Mouse (Mus musculus) liver, embryonic 16.5 days (tissue): ENCODE measurements around the gene St8sia1. TPM values are rescaled to one million over a fixed set of nuclear protein-coding genes. Genes with fewer than 3 reads are reported as not detected.

Experiments
- ATAC-seq: fragments of 200-750 bp; cut with Nextera tagmentation; 2 replicates; pipeline ENCODE4 v1.8.0; 2017; ENCODE audit warnings: low read depth, mild to moderate bottlenecking, moderate number of reproducible peaks, moderate library complexity
- H3K27ac ChIP-seq: fragments of 300-500 bp; sonication (generic); 2 replicates; pipeline ENCODE4 v1.5.1; 2014; ENCODE audit warnings: mild to moderate bottlenecking, low read length
- H3K27me3 ChIP-seq: fragments of 300-500 bp; sonication (generic); 2 replicates; pipeline ENCODE4 v1.6.1; 2014; ENCODE audit warnings: low read depth, low read length, mixed read lengths; ENCODE audit not compliant: control insufficient read depth, insufficient read depth
- H3K36me3 ChIP-seq: fragments of 300-500 bp; sonication (generic); 2 replicates; pipeline ENCODE4 v1.6.1; 2014; ENCODE audit warnings: mild to moderate bottlenecking; ENCODE audit not compliant: control insufficient read depth, insufficient read depth
- H3K4me1 ChIP-seq: fragments of 300-500 bp; sonication (generic); 2 replicates; pipeline ENCODE4 v1.6.1; 2014; ENCODE audit warnings: low read depth, low read length, mixed read lengths; ENCODE audit not compliant: control insufficient read depth
- H3K4me2 ChIP-seq: fragments of 300-500 bp; sonication (generic); 2 replicates; pipeline ENCODE4 v1.6.1; 2014; ENCODE audit warnings: low read depth, low read length, mixed read lengths
- H3K4me3 ChIP-seq: fragments of 300-500 bp; sonication (generic); 2 replicates; pipeline ENCODE4 v1.5.1; 2014; ENCODE audit warnings: low read depth, mild to moderate bottlenecking, low read length
- H3K9ac ChIP-seq: fragments of 300-500 bp; sonication (generic); 2 replicates; pipeline ENCODE4 v1.6.1; 2014; ENCODE audit warnings: low read depth, low read length
- H3K9me3 ChIP-seq: fragments of 300-500 bp; sonication (generic); replicated peaks from 2 replicates; pipeline ENCODE4 v1.6.1; 2016; ENCODE audit warnings: low read length; ENCODE audit not compliant: control insufficient read depth
- WGBS: fragments of 180-500 bp; shearing (Covaris S2); extraction: QIAGEN DNeasy Blood & Tissue Kit; methylation state at CpG from one replicate; pipeline ENCODE4 v1.1.7; 2014; ENCODE audit not compliant: insufficient replicate concordance; 5-methylcytosine and 5-hydroxymethylcytosine counted together
- polyA plus RNA-seq: library from polyadenylated mRNA; unstranded; fragments of >200 nt; fragmentation: Nextera tagmentation; extraction: Ambion mirVana; gene quantifications from 2 replicates; pipeline ENCODE4 v1.2.1, GENCODE M21; 2015

The St8sia1 gene
- polyA plus RNA-seq, 1 experiment from 2014 or later = 0.05 TPM

GRCm38 (mm10) chr6:142994821-142995220 is 30.6 kb upstream of the St8sia1 start:
- Histone ChIP-seq H3K9me3 (no peaks in the 10 kb centered on the region), H3K36me3 (no peaks in the 10 kb centered on the region), H3K4me2 (no peak overlapping the region), H3K4me1 (no peaks in the 10 kb centered on the region), H3K27me3 (no peaks in the 10 kb centered on the region), H3K4me3 (no peak overlapping the region), H3K27ac (no peak overlapping the region), H3K9ac (no peak overlapping the region)
- no peak for ATAC-seq
- WGBS = 56% methylated on average over 7 of the region's 7 CpGs

- no peaks in the 10 kb centered on the region for H3K27me3 ChIP-seq
- no peak overlapping the region for H3K4me2 ChIP-seq
- H3K36me3 ChIP-seq = no peaks in the 10 kb centered on the region
- H3K27ac ChIP-seq = no peak overlapping the region
- H3K9ac ChIP-seq = no peak overlapping the region
- no peaks in the 10 kb centered on the region for H3K9me3 ChIP-seq
- no peaks in the 10 kb centered on the region for H3K4me1 ChIP-seq
- no peak for ATAC-seq
- 15% methylated on average over 14 of the region's 14 CpGs for WGBS
- no peak overlapping the region for H3K4me3 ChIP-seq
These were observed 29.8 kb upstream of the St8sia1 start for GRCm38 (mm10) chr6:142993705-142994698.

DNA sequence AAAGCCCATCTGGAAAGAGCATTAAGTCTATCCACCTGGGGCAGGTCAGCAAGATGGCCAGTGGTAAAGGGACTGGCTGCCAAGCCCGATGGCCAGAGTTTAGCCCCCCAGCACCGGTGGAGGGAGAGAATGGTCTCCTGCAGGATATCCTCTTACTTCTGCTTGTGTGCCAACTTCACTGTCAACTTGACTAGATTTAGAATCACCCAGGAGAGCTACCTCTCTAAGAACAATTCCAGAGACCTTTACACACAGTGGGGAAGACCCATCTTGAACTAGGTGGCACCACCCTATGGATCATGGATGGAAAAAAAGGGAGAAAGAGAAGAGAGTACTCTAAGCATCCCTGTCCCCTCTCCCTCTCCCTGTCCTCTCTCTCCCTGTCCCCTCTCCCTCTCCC is 28.7 kb upstream of the St8sia1 start:
- no peak for ATAC-seq
- 64% methylated on average over 2 of the region's 2 CpGs for WGBS
- no peaks in the 10 kb centered on the region for H3K4me1 ChIP-seq

GRCm38 (mm10) chr6:142992099-142992498 is 27.8 kb upstream of the St8sia1 start:
- Histone ChIP-seq H3K4me2 (no peak overlapping the region), H3K27me3 (no peaks in the 10 kb centered on the region), H3K9me3 (no peaks in the 10 kb centered on the region), H3K9ac (no peak overlapping the region), H3K27ac (no peak overlapping the region), H3K4me1 (no peaks in the 10 kb centered on the region), H3K4me3 (no peak overlapping the region), H3K36me3 (no peaks in the 10 kb centered on the region)
- 56% methylated on average over 7 of the region's 7 CpGs for WGBS
- no peak for ATAC-seq

More for the DNA sequence above, 28.7 kb upstream of the St8sia1 start:
- Histone ChIP-seq H3K4me2 (no peak overlapping the region), H3K27me3 (no peaks in the 10 kb centered on the region), H3K36me3 (no peaks in the 10 kb centered on the region), H3K4me3 (no peak overlapping the region), H3K9ac (no peak overlapping the region), H3K9me3 (no peaks in the 10 kb centered on the region), H3K27ac (no peak overlapping the region)

DNA sequence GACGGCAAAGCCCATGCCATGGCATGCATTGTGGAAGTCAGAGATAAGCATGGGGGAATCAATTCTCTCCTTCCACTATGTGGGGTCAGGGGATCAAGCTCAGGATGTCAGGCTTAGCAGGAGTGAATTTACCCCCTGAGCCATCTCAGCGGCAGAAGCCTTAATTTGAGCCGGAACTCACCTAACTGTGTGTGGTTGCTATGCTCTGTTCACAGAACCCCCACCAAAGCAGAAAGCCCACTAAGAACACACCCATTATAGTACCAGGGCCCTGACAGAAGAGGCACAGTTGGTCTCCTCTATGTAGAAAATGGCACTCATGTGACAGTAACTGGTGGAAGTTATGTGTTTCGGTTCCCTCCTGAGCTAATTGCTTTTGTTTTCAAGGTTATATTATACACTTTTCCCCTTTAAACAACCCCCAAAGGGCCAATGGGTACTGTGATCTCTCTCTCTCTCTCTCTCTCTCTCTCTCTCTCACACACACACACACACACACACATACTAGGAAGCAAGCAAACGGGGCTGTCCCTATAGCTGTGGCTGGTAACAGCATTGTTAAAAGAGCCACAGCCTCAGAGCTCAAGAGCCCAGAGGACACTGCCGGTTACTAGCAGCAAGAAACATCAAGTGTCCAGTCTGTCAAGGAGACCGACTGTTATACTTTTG is 27.3 kb upstream of the St8sia1 start:
- 44% methylated on average over 7 of the region's 7 CpGs for WGBS

GRCm38 (mm10) chr6:142990516-142990915 is 26.3 kb upstream of the St8sia1 start:
- no peak overlapping the region for H3K9ac ChIP-seq
- H3K4me3 ChIP-seq = no peak overlapping the region
- H3K27ac ChIP-seq = no peak overlapping the region
- no peaks in the 10 kb centered on the region for H3K9me3 ChIP-seq
- H3K36me3 ChIP-seq = no peaks in the 10 kb centered on the region
- no peak for ATAC-seq
- no peaks in the 10 kb centered on the region for H3K4me1 ChIP-seq
- no peaks in the 10 kb centered on the region for H3K27me3 ChIP-seq
- no peak overlapping the region for H3K4me2 ChIP-seq
- WGBS = 61% methylated on average over 9 of the region's 9 CpGs

More for the DNA sequence above, 27.3 kb upstream of the St8sia1 start:
- Histone ChIP-seq H3K4me3 (no peak overlapping the region), H3K36me3 (no peaks in the 10 kb centered on the region), H3K9me3 (no peaks in the 10 kb centered on the region), H3K4me1 (no peaks in the 10 kb centered on the region), H3K27ac (no peak overlapping the region), H3K27me3 (no peaks in the 10 kb centered on the region), H3K4me2 (no peak overlapping the region), H3K9ac (no peak overlapping the region)
- ATAC-seq = no peak

DNA sequence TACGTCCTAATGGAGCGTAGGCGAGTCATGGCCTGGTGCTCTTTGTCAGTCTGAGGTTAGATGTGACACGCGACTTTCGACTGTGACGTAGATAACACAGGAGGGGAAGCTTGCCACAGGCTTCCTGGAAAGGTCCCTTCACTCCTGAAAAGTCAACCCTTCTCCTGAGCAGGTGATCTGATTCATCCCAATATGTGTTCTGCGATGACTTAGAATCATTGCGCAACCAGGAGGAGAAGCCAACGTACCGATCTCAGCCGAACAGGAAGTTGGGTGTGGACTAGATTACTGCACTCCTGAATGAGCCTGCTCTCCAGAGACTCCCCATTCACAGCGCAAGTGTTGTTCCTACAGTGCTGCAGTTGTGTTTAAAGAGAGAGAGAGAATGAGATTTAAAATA is 25.2 kb upstream of the St8sia1 start:
- H3K4me3 ChIP-seq = no peak overlapping the region

DNA sequence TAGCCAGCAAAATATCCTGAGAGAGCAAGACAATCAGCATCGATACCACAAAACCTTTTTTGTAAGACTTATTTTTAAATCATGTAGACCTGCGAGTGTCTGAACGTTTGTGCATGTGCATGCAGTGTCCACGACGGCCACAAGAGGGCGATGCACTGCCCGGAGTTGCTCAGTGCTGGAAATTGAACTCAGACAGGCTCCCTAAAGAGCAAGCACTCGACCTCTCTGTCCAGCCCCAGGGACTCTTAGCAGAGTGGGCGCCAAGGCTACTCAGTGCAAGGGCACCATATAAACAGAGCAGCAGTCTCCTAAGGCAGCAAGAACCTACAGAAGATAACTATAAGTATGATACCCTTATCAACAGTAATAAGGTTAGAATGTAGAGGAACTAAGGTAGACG is 24.5 kb upstream of the St8sia1 start:
- Histone ChIP-seq H3K9ac (no peak overlapping the region), H3K36me3 (no peaks in the 10 kb centered on the region), H3K27ac (no peak overlapping the region), H3K4me3 (no peak overlapping the region), H3K9me3 (no peaks in the 10 kb centered on the region), H3K4me1 (no peaks in the 10 kb centered on the region), H3K27me3 (no peaks in the 10 kb centered on the region), H3K4me2 (no peak overlapping the region)
- WGBS = 12% methylated on average over 10 of the region's 10 CpGs
- ATAC-seq = peak; percentile 19; the same call in 1 of the 2 replicates

More for the DNA sequence above, 25.2 kb upstream of the St8sia1 start:
- WGBS = 36% methylated on average over 13 of the region's 13 CpGs
- no peaks in the 10 kb centered on the region for H3K36me3 ChIP-seq
- H3K9ac ChIP-seq = no peak overlapping the region
- no peaks in the 10 kb centered on the region for H3K4me1 ChIP-seq
- H3K27ac ChIP-seq = no peak overlapping the region
- no peaks in the 10 kb centered on the region for H3K27me3 ChIP-seq
- no peak overlapping the region for H3K4me2 ChIP-seq
- no peak for ATAC-seq
- H3K9me3 ChIP-seq = no peaks in the 10 kb centered on the region

DNA sequence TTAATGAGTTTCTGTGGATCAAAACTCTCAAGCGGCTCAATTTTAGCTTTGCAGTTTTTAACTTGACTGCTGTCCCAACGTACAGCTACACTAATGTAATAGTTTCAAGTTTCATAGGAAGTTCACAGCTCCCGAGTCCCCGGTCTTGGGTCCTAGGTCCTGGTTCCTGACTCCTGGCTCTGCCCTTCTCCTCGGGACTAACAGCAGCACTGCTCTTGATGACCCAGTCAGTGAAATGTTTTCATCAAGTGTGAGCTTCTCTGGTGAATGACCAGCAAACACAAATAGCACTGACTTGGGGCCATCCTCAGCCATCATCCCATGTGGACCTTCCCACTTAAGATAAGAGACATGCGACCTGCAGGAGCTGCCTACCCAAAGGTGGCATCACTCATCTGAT is 24.0 kb upstream of the St8sia1 start:
- H3K36me3 ChIP-seq = no peaks in the 10 kb centered on the region
- no peak for ATAC-seq
- H3K27me3 ChIP-seq = no peaks in the 10 kb centered on the region
- no peaks in the 10 kb centered on the region for H3K9me3 ChIP-seq
- H3K4me1 ChIP-seq = no peaks in the 10 kb centered on the region
- H3K27ac ChIP-seq = no peak overlapping the region
- WGBS = 55% methylated on average over 6 of the region's 6 CpGs
- H3K4me3 ChIP-seq = no peak overlapping the region
- no peak overlapping the region for H3K9ac ChIP-seq
- no peak overlapping the region for H3K4me2 ChIP-seq
